10 mouse cellular contexts compared by ENCODE assay signal in the genomic region with DNA sequence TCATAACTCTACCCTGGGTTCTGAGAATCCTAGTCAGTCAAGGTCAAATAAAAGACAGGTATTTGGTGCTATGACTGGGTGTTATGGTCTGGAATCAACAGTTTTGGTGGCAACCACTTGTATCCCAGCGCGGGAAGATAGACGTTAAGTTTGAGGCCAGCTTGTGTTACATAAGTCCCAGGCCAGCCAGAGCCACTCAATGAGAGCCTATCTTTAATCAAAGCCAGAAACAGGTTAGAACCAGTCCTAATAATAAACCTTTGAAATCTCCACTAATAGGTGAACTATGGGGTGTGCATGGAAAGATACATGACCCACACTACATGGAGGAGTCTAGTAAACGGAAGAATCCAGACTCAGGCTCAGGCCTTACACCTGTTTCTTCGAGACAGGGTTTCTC. TPM values are rescaled to one million over a fixed set of nuclear protein-coding genes. Genes with fewer than 3 reads are reported as not detected.
A peak's percentile ranks its signal among the peaks of the same experiment; 100 is the strongest.
DNase-seq lines count a peak whose midpoint lies in the region; ATAC-seq and TF ChIP-seq lines count a peak whose summit lies in the region.
"Had no signal": no experiment of that assay in that cellular context is flagged by ENCODE, and none has a peak within 500 bp of the region (broad histone marks: within the 10 kb centered on the region; RNA-seq: fewer than 3 reads in every experiment).

No protein-coding gene starts in this region.

- peak overlapping the region; percentile 53 for H3K4me3 ChIP-seq in erythroblast, embryonic 14.5 days (replicated peaks)
- no peak overlapping the region for H3K4me3 ChIP-seq in neural tube, embryonic 11.5 days (ENCODE audit: low read depth, low read length)
- peak overlapping the region; percentile 35; the same call in 1 of the 2 replicates for H3K4me3 ChIP-seq in limb, embryonic 15.5 days
- H3K4me3 ChIP-seq in stomach, postnatal 0 days (ENCODE audit: low read depth, low read length) = peak overlapping the region; percentile 27; the same call in 1 of the 2 replicates

- H3K36me3 ChIP-seq in erythroblast, embryonic 14.5 days (ENCODE audit: control insufficient read depth) = peaks cover 38% of the 10 kb centered on the region
- H3K36me3 ChIP-seq in neural tube, embryonic 11.5 days (ENCODE audit: control insufficient read depth, insufficient read depth, low read length) = 0 out of 2 replicates have a peak, but pooled peaks cover 2% of the 10 kb centered on the region
- H3K36me3 ChIP-seq in limb, embryonic 15.5 days = peaks cover 19% of the 10 kb centered on the region
- no peaks in the 10 kb centered on the region; the same call in 1 of the 2 replicates for H3K36me3 ChIP-seq in stomach, postnatal 0 days (ENCODE audit: control insufficient read depth, insufficient read depth, low read length)

- no peak for ATAC-seq in erythroblast, adult 5-6 weeks (replicated peaks; ENCODE audit: low FRiP score, poor library complexity, severe bottlenecking)
- no peak; the same call in 1 of the 2 replicates for ATAC-seq in neural tube, embryonic 11.5 days (ENCODE audit: insufficient read depth, low FRiP score, low TSS enrichment)
- ATAC-seq in limb, embryonic 15.5 days (ENCODE audit: insufficient number of reproducible peaks, low FRiP score, low TSS enrichment, low read depth) = no peak
- peak; percentile 43 for ATAC-seq in stomach, postnatal 0 days (ENCODE audit: low FRiP score, low TSS enrichment)

- no peaks in the 10 kb centered on the region; the same call in 1 of the 2 replicates for H3K27me3 ChIP-seq in erythroblast, embryonic 14.5 days (ENCODE audit: control insufficient read depth)
- no peaks in the 10 kb centered on the region for H3K27me3 ChIP-seq in neural tube, embryonic 11.5 days (ENCODE audit: control insufficient read depth, insufficient read depth, low read length)
- no peaks in the 10 kb centered on the region for H3K27me3 ChIP-seq in limb, embryonic 15.5 days
- H3K27me3 ChIP-seq in stomach, postnatal 0 days (ENCODE audit: control insufficient read depth, insufficient read depth, low read length) = no peaks in the 10 kb centered on the region

- no peak overlapping the region for H3K9ac ChIP-seq in neural tube, embryonic 11.5 days (ENCODE audit: low read length)
- no peak overlapping the region for H3K9ac ChIP-seq in limb, embryonic 15.5 days
- H3K9ac ChIP-seq in stomach, postnatal 0 days (ENCODE audit: low read length) = no peak overlapping the region

- WGBS in neural tube, embryonic 11.5 days = 70% methylated on average over 5 of the region's 5 CpGs
- 52% methylated on average over 5 of the region's 5 CpGs for WGBS in limb, embryonic 15.5 days
- WGBS in stomach, postnatal 0 days = 57% methylated on average over 5 of the region's 5 CpGs

- TF ChIP-seq CTCF in stomach, postnatal 0 days (IDR thresholded peaks at IDR 0.05; ENCODE audit: low read depth) = no peak

- H3K4me2 ChIP-seq in neural tube, embryonic 11.5 days (ENCODE audit: low read depth) = peak overlapping the region; percentile 52
- H3K4me2 ChIP-seq in limb, embryonic 15.5 days = peak overlapping the region; percentile 63
- peak overlapping the region; percentile 57 for H3K4me2 ChIP-seq in stomach, postnatal 0 days (replicated peaks; ENCODE audit: low read depth)

- DNase-seq in neural tube, embryonic 11.5 days (ENCODE audit: low spot score) = no peak
- no peak for DNase-seq in neural tube, embryonic 10.5 days (ENCODE audit: extremely low spot score, low spot score)
- DNase-seq in stomach, postnatal 0 days (ENCODE audit: low spot score) = no peak
- DNase-seq in MN1 (ENCODE audit: low spot score) = no peak
- DNase-seq in frontal cortex, postnatal 10 days (ENCODE audit: low spot score in 2 of 2) = no peak
- DNase-seq: spleen, adult 18-20 months had no signal

- no peak overlapping the region for H3K27ac ChIP-seq in neural tube, embryonic 11.5 days (ENCODE audit: low read depth, low read length)
- H3K27ac ChIP-seq in limb, embryonic 15.5 days = no peak overlapping the region
- H3K27ac ChIP-seq in stomach, postnatal 0 days (replicated peaks) = peak overlapping the region; percentile 49; the same call in 1 of the 2 replicates
- H3K27ac ChIP-seq: macrophage had no signal

- peaks cover 26% of the 10 kb centered on the region for H3K4me1 ChIP-seq in erythroblast, embryonic 14.5 days (ENCODE audit: control insufficient read depth)
- 0 out of 2 replicates have a peak, but pooled peaks cover 3% of the 10 kb centered on the region for H3K4me1 ChIP-seq in neural tube, embryonic 11.5 days (ENCODE audit: control insufficient read depth, insufficient read depth, low read length)
- peaks cover 7% of the 10 kb centered on the region for H3K4me1 ChIP-seq in limb, embryonic 15.5 days
- H3K4me1 ChIP-seq in stomach, postnatal 0 days (replicated peaks; ENCODE audit: control insufficient read depth, insufficient read depth) = no peaks in the 10 kb centered on the region

- H3K9me3 ChIP-seq in erythroblast, embryonic 14.5 days (ENCODE audit: control insufficient read depth, low read length) = no peaks in the 10 kb centered on the region
- H3K9me3 ChIP-seq in neural tube, embryonic 11.5 days (ENCODE audit: control insufficient read depth, low read length) = no peaks in the 10 kb centered on the region
- no peaks in the 10 kb centered on the region for H3K9me3 ChIP-seq in limb, embryonic 15.5 days
- H3K9me3 ChIP-seq in stomach, postnatal 0 days (ENCODE audit: control insufficient read depth, low read length) = no peaks in the 10 kb centered on the region

- no peak for TF ChIP-seq EP300 in stomach, postnatal 0 days (optimal IDR thresholded peaks at IDR 0.05)

RNA-seq across cellular contexts. Expression of gene Efcab12, which starts 0.5 kb away (rescaled TPM):
- not detected in 2 replicates for polyA plus RNA-seq in erythroblast, embryonic 14.5 days (2012)
- not detected in 2 replicates for total RNA-seq in erythroblast, adult 5-6 weeks (2015; ENCODE audit: low replicate concordance)
- total RNA-seq in erythroblast, adult 5-6 weeks (2017; ENCODE audit: low replicate concordance) = not detected in 2 replicates
- 0.80 and 1.4 TPM in 2 replicates for polyA plus RNA-seq in neural tube, embryonic 11.5 days (2014; fragmentation: Nextera tagmentation; extraction: Ambion mirVana)
- 0.21 and 0.32 TPM in 2 replicates for polyA plus RNA-seq in limb, embryonic 15.5 days (2015; fragmentation: Nextera tagmentation; extraction: Ambion mirVana)
- 0.17 and 0.29 TPM in 2 replicates for polyA plus RNA-seq in stomach, postnatal 0 days (2015; fragmentation: Nextera tagmentation; extraction: Ambion mirVana)

RNA-seq across cellular contexts. Expression of gene Mbd4, which starts 14.4 kb away (rescaled TPM):
- polyA plus RNA-seq in erythroblast, embryonic 14.5 days (2012) = 0.02 and 0.06 TPM in 2 replicates
- total RNA-seq in erythroblast, adult 5-6 weeks (2015; ENCODE audit: low replicate concordance) = 1.7 and 2.7 TPM in 2 replicates
- 9.9 and 13.4 TPM in 2 replicates for total RNA-seq in erythroblast, adult 5-6 weeks (2017; ENCODE audit: low replicate concordance)
- 19.7 and 20.8 TPM in 2 replicates for polyA plus RNA-seq in neural tube, embryonic 11.5 days (2014; fragmentation: Nextera tagmentation; extraction: Ambion mirVana)
- 16.7 and 18.6 TPM in 2 replicates for polyA plus RNA-seq in limb, embryonic 15.5 days (2015; fragmentation: Nextera tagmentation; extraction: Ambion mirVana)
- 4.1 and 4.8 TPM in 2 replicates for polyA plus RNA-seq in stomach, postnatal 0 days (2015; fragmentation: Nextera tagmentation; extraction: Ambion mirVana)

RNA-seq across cellular contexts. Expression of gene Ift122, which starts 14.5 kb away (rescaled TPM):
- 0.02 TPM in 2 replicates for polyA plus RNA-seq in erythroblast, embryonic 14.5 days (2012)
- 0.42 TPM in 1 of 2 replicates, not detected in the other for total RNA-seq in erythroblast, adult 5-6 weeks (2015; ENCODE audit: low replicate concordance)
- total RNA-seq in erythroblast, adult 5-6 weeks (2017; ENCODE audit: low replicate concordance) = 3.7 TPM in 1 of 2 replicates, not detected in the other
- 24.4 and 31.6 TPM in 2 replicates for polyA plus RNA-seq in neural tube, embryonic 11.5 days (2014; fragmentation: Nextera tagmentation; extraction: Ambion mirVana)
- polyA plus RNA-seq in limb, embryonic 15.5 days (2015; fragmentation: Nextera tagmentation; extraction: Ambion mirVana) = 19.6 and 23.4 TPM in 2 replicates
- polyA plus RNA-seq in stomach, postnatal 0 days (2015; fragmentation: Nextera tagmentation; extraction: Ambion mirVana) = 4.9 and 5.3 TPM in 2 replicates

RNA-seq across cellular contexts. Expression of gene Rpl32, which starts 30.2 kb away (rescaled TPM):
- polyA plus RNA-seq in erythroblast, embryonic 14.5 days (2012) = 89.1 and 98.3 TPM in 2 replicates
- 738 and 1,031 TPM in 2 replicates for total RNA-seq in erythroblast, adult 5-6 weeks (2015; ENCODE audit: low replicate concordance)
- total RNA-seq in erythroblast, adult 5-6 weeks (2017; ENCODE audit: low replicate concordance) = 502 and 613 TPM in 2 replicates
- polyA plus RNA-seq in neural tube, embryonic 11.5 days (2014; fragmentation: Nextera tagmentation; extraction: Ambion mirVana) = 1,610 and 1,750 TPM in 2 replicates
- 1,698 and 2,211 TPM in 2 replicates for polyA plus RNA-seq in limb, embryonic 15.5 days (2015; fragmentation: Nextera tagmentation; extraction: Ambion mirVana)
- polyA plus RNA-seq in stomach, postnatal 0 days (2015; fragmentation: Nextera tagmentation; extraction: Ambion mirVana) = 2,380 and 2,431 TPM in 2 replicates
